Mouse (Mus musculus) neural tube, embryonic 10.5 days (tissue): Measurements from ENCODE around the gene Alpl.

Experiments used
- DNase-seq: peaks from one replicate; pipeline ENCODE4 v3.0.0-alpha.2; 2017; ENCODE audit warnings: low spot score; ENCODE audit errors: extremely low spot score

Gene Alpl

GRCm38 (mm10) chr4:137717671-137718070 is 78.5 kb downstream of the Alpl start:
- DNase-seq: no peak

GRCm38 (mm10) chr4:137717005-137717404 is 79.2 kb downstream of the Alpl start:
- DNase-seq: no peak

- DNase-seq: no peak
These were observed 82.1 kb downstream of the Alpl start for GRCm38 (mm10) chr4:137714020-137714624.

GRCm38 (mm10) chr4:137712963-137713362 is 83.2 kb downstream of the Alpl start:
- DNase-seq: no peak

GRCm38 (mm10) chr4:137707216-137707990 is 88.8 kb downstream of the Alpl start:
- DNase-seq: peak; percentile 93

GRCm38 (mm10) chr4:137706510-137706909 is 89.7 kb downstream of the Alpl start:
- no peak for DNase-seq

- no peak for DNase-seq
These were observed 90.8 kb downstream of the Alpl start for GRCm38 (mm10) chr4:137705379-137705778.

GRCm38 (mm10) chr4:137704561-137704960 is 91.6 kb downstream of the Alpl start:
- DNase-seq: no peak

GRCm38 (mm10) chr4:137703077-137703476 is 93.1 kb downstream of the Alpl start:
- DNase-seq: no peak

GRCm38 (mm10) chr4:137700960-137701359 is 95.2 kb downstream of the Alpl start:
- DNase-seq: no peak

GRCm38 (mm10) chr4:137699264-137700211 is 96.6 kb downstream of the Alpl start:
- DNase-seq: no peak

- DNase-seq: no peak
These were observed 97.9 kb downstream of the Alpl start for GRCm38 (mm10) chr4:137698076-137698985.

GRCm38 (mm10) chr4:137697156-137697885 is 98.9 kb downstream of the Alpl start:
- DNase-seq: no peak

GRCm38 (mm10) chr4:137695900-137696299 is 100.3 kb downstream of the Alpl start:
- DNase-seq: no peak

GRCm38 (mm10) chr4:137695300-137695699 is 100.9 kb downstream of the Alpl start:
- DNase-seq: no peak

GRCm38 (mm10) chr4:137692107-137692902 is 103.9 kb downstream of the Alpl start:
- no peak for DNase-seq
